Mouse (Mus musculus): ENCODE measurements around the gene Slc10a7.

- TF ChIP-seq CTCF (IDR thresholded peaks at IDR 0.05; ENCODE audit: control insufficient read depth, insufficient read depth, low read length) = no peak
- no peak for TF ChIP-seq POLR2A (IDR thresholded peaks at IDR 0.05; ENCODE audit: borderline replicate concordance, control insufficient read depth, low read depth, low read length)
These were observed 28.6 kb downstream of the Slc10a7 start for GRCm38 (mm10) chr8:78537795-78538194.
